Mouse (Mus musculus) gastrocnemius, postnatal 36 days (tissue): Measurements from ENCODE around the gene Kpna2. TPM values are rescaled to one million over a fixed set of nuclear protein-coding genes. Genes with fewer than 3 reads are reported as not detected.

Experiments used
- DNase-seq, 2 experiments: peaks; one replicate each; pipeline ENCODE4 v3.0.0; 2022
- intact Hi-C: fragments of 180-260 bp; cut with DNase I; formaldehyde crosslinking; loops from one replicate; pipeline ENCODE4 v1.15.1; 2025
- long read RNA-seq, 2 experiments: library from polyadenylated mRNA; stranded (forward); transcript quantifications; one replicate each; pipeline ENCODE4 v2.0.0; 2021
- total RNA-seq, 2 experiments: library from RNA; stranded (reverse); gene quantifications; 2 replicates each; pipeline ENCODE4 v1.2.3; 2021

Kpna2 gene
- 10 to 100 TPM; 14.4 to 16.7 TPM for total RNA-seq
- long read RNA-seq, experiment 1, transcript Kpna2-201 (11 exons, 2,054 nt) = major isoform, 7 of 9 reads
- long read RNA-seq, experiment 1, partial matches to known transcripts = 2 of 9 reads
- long read RNA-seq, experiment 1, other reads (novel, unspliced or antisense) = 0 of 9 reads
- long read RNA-seq, experiment 2, transcript Kpna2-201 (11 exons, 2,054 nt) = major isoform, 16 of 18 reads
- long read RNA-seq, experiment 2, partial matches to known transcripts = 1 of 18 reads
- long read RNA-seq, experiment 2, other reads (novel, unspliced or antisense) = 1 of 18 reads

DNA sequence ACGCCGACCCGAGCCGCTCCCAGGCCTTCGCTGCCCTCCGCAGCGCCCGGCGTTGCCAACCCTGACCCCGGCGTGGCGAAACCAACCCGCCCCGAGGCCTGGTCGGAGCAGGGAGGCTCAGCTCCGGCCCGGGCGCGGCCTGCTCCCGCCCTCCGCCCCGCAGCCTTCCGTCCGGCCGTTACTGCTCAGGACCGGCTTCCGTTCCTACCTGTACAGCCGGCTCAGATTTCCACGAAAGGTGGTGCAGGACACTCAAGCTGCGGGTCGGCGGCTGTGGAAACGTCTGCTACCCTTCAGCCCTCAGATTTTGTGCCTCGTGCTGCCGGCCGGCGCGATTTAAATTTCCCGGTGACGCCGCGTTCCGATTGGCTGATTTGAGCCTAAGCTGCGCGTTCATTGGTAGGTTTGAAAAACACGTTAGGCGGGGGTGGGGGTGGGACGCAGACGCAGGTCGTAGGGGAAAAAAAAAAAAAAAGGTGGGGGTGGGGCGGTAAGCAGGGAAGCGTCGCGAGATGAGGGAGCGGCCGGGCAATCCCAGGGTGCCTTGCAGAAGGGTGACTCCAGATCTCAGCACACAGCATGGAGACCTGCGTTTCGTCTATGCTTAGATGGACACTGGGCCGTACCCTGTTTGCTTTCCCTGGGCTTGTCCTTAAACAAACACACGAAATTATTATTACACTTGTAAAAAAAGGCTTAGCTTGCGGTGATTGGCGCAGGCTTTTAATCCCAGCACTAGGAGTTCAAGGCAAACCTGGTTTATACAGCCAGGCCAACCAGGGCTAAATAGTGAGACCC, at the start of gene Kpna2:
TSS of gene Kpna2 (minus strand) at position 391 of the 798 bp plus-strand sequence.
- intact Hi-C loops = no loop called here

DNA sequence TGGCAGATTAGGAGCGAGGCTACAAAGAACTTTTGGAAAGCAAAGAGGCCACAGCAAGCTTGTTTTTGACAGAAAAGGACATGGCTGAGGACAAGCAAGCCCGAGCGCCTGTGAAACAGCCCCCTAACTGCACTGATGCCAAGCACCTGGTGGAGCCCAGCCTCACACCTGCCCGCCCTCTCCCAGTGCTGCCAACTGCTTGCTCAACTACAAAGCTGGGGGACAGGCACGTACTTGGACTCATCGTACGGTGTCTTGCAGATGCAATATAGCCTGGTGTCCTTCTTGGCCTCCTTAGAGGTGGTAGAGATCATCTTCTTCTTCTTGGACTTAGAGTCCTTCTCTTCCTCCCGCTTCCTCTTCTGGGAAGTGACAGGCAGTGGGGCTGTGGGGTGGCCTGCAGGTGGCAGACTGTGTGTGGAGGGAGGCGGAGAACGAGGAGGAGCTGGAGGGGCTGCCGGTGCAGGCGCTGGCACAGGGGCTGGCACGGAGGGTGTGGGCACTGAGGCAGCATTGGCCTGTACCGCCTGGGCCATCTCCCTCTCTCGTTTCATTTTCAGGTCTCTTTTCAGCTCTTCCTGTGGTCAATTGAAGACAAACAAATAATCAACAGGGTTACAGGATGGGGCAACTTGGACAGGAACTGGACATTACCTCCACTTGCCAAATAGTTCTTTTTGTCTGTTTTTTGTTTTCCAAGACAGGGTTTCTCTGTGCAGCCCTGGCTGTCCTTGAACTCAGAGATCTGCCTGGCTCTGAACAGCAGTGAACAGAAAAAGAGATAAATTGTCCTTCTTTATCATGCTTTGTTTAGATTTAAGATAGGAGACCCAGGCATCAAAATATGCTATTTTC, 47.7 kb upstream of the Kpna2 start:
- no peak for DNase-seq
- intact Hi-C loops = no loop called here

More for the DNA sequence above, at the start of gene Kpna2:
- peak; percentile 85 for DNase-seq

DNA sequence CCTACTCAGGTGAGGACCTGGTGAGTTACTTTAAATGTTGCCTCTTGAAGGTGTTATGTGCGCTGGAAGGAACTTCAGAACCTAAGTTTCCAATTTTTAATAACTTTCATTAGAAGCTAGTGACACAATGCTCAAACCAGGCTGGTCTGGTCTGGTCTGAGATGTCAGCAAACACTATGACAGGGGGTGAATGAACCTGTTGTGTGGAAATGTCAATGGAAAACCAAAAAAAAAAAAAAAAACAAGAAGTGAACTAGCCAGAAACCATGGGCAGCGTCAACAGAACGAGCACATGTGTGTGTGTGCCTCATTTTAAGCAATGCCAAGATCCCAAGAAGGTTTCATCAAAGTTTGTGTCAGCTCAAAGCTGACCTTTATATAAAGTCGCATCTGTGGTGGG, 46.2 kb upstream of the Kpna2 start:
- intact Hi-C loops = no loop called here
- no peak for DNase-seq

DNA sequence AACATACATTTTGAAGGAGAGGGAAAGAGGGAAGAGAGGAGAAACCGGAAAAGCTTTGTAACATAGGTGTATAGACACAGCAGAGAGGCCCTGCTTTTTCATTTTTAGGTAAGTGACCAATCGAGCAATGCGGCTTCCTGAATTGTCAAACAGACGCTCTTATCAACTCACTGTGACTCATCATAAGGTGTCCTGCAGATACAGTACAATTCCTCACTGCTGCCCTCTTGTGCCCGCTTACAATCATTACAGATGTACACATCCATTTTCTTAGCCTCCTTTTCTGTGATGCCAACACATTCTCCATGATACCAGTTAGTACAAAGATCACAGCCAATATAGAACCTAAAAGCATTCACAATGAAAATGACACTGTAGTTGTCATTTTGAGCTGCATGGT, 45.0 kb upstream of the Kpna2 start:
- intact Hi-C loops = no loop called here
- peak in 1 of 2 experiments; percentile 48 for DNase-seq

DNA sequence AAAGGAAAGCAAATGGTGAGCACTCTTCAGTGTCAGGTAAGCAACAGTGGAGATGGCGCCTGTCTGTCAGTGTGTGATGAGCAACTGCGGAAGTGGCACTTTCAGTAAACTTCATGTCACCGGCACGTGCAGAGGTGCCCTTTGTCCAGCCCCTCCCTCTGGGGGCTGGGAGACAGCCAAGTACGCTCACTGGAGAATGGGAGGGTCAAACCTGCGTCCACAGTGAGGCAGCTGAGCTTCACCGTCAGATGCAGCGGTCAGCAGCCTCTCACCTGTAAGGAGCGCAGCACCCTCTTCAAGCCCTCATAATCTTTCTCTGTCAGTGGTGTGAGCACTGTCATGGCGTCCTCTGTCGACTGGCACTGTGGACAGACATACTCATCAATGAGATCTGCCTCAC, 44.0 kb upstream of the Kpna2 start:
- intact Hi-C loops = no loop called here
- no peak for DNase-seq

DNA sequence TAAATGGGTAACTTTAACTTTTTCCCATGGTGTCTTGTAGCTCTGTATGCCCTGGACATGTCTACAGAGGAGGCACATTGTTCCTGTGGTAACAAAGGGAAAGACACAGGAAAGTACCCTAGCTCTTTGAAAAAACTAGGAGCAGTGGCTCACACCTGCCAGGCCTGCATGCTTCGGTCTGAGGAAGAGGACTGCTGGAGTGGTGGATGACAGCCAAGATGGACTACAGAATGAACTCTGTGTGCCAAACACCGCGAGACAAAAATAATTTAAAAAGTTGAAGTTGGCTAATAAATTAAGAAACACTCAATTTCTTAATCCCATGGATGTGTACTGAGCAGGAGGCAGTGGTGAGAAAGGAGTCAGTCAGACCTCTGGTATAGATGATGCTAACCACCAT, 42.1 kb upstream of the Kpna2 start:
- DNase-seq = no peak
- intact Hi-C loops = no loop called here

DNA sequence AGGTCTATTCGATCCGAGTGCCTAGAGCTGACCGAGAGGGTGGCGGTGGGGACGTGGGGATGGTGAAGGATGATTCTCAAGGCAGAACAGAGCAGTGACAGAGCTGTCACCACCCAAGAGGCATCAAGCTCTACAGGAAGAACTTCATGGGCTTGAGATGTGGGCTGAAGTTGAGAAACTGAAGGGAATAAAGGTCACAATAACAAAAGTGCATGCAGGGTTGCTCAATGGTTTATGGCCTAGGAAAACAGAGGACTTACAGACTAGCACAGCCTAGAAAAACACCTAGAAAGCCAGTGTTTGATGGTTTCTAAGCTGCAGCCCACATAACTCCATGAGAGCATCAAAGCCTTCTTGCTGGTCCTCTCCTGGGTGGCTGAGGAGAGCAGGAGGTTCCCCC, 40.1 kb upstream of the Kpna2 start:
- DNase-seq = no peak
- intact Hi-C loops = no loop called here

DNA sequence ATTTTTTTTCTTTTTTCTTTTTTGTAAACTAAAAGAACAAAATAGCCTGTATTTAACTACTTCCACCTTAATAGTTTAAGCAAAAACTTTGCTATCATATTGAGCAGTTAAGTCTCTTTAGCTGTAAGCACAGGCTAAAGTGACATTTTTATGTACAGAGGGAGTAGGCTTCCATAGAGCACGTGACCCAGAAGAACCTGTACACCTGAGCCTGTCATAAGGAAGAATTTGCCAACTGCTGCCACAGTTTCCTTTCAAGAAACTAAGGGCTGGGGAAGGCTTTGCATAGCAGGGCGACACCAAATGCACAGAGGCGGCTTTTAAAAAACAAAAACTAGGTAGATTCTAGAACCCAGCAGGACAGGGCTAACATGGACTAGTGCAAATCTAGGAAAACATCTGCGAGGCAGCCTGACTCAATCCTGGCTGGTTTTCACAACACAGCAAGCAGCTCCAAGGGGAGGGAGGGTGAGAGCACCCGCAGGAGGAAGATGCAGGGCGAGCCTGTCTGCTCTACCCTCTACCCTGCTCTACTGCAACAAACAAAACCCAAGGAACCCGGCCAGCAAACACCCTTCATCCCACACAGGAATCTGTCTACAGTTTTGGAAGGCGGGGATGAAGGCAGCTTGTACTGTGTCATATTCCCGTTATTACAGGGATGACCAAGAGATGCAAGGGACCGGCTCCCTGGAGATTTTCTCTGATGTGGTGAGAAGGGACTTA, 34.9 kb upstream of the Kpna2 start:
- no peak for DNase-seq
- intact Hi-C loops = no loop called here

DNA sequence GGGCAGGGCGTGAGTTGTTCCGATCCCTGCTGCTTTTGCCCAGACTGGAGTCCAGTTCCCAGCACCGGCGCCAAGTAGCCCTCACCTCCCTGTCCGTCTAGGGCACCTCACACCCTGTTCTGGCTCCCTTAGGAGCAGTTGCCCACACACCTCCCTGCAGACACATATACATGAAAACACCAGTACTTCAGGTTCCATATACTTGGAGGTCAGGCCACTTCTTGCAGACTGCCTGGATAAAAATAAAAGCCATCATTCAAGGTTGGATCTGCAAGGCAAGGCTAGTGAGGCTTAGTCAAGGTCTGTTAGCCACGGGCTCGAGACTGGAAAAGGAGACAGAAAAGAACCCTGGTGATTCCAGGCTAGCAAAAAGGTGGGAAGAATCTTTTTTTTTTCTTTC, 32.3 kb upstream of the Kpna2 start:
- intact Hi-C loops = no loop called here
- no peak for DNase-seq

DNA sequence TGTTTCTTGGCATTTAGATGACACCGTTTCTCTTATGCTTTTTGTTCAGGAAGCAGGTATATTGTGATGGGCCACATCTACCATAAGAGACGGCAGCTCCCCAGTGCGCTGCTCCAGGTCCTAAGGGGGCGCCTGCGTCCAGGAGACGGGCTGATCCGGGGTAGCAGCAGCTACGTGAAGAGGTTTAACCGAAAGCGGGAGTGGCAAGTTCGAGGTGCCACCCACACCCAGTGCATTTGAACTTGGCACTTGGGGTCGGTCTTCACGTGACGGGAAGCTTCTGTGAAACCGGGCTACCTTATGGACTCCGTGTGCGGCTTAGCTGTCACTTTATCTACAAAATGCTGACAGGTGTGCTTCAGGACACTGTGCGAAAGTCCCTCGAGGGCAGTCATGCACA, 30.2 kb upstream of the Kpna2 start:
- intact Hi-C loops = no loop called here
- no peak for DNase-seq

DNA sequence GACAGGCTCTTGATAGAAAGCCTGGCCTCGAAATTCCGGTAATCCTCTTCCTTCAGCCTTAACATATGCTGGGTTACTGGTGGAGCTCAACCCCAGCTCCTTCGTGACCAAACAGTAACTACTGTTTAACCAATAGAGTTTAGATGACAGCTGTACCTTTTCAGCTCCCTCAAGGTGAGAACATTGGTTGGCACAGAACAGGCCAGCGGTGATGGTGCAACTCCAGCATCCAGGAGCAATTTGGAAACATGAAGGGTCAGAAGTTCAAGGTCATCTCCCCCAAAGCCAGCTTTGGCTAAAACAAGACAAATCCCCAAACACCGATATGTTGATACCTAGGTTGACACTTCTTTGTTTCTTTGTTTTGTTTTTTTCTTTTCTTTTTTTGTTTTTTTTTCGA, 29.4 kb upstream of the Kpna2 start:
- intact Hi-C loops = no loop called here
- no peak for DNase-seq

DNA sequence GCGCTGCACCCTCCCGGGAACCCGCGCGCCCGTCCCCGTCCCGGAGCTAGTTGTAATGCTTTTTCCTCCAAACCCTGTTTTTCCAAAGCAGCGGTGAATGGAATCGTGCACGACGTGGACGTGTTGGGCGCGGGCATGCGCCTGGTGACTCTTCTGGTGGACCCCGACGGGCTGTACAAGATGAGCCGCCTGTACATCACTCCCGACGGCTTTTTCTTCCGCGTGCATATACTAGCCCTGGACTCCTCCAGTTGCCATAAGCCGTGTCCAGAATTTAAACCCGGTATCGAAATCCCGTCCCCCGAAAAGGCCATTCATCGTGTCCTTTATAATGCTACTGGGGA, 28.9 kb upstream of the Kpna2 start:
- no peak for DNase-seq
- intact Hi-C loops = no loop called here

DNA sequence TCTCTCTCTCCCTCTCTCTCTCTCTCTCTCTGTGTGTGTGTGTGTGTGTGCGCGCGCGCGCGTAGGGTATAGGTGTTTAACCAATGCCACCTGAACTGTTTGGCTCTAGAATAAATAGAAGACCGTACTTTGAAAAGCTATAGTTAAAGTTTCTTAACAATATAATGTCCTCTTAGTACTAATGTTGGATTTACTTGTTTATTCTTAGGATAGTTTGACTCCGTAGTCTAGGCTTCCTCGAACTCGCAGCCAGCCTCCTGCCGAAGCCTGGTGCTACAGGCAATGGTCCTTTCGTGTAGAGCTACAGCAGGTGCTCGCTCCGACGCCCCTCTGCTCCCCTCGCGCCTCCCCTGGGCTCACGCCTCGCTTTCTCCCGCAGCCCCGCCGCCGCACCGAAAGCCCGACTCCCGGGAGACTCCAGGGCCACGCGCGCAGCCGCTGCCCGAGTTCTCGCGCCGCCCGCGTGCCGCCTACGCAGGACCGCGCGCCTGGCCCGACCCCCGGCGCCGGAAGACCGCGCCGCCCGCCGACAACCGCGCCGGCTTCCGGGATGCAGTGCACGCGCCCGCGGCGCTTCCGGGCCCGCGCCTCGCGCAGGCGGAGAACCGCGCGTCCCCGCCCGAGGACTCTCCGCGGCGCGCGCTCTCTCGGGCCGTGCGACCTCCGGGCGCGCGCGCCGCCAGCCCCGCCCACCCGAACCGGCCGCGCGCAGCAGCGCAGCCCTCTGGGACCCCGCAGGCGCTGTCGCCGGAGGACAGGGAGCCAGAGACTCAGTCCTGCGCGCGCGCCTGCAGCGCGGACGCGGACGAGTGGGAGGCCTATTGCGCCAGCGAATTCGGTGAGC, 28.3 kb upstream of the Kpna2 start:
- peak; percentile 78 to 80 for DNase-seq
- intact Hi-C loops = no loop called here

DNA sequence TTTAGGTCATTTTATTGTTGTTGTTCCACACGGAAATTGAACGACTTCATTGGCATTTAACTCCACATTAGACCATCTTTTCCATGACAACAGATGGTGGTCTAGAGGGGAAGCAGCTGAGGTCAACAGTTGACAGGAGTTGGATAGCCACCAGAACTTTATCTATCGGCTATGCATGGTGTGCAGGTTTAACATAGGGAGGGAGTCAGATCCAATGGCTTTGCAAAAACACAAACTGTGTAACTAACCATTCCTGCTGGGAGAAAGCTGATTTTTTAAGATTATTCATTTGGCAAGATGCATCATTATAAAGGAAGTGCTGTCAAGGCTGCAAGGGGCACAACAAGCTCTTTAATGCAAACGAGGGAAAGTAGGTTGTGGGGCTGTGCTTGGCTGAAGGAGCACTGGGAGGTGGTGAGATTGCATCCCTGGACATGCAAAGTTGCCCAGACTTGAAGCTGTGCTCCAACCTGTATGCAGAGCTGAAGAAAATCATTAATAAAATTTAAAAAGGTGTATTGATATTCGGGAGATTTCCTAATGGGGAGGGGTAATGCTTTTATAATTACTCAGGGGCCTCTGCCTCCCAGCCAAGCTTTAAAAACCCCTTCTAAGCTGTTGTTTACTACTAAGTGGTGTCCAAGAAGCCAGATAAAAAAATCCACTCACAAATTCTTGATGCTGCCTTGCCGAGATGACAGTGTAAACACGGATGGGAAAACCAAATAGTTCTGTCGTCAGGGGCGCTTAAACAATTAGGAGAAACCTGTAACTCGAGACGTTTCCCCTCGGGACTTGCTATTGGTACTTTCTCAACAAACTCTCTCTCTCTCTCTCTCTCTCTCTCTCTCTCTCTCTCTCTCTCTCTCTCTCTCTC, 27.5 kb upstream of the Kpna2 start:
- intact Hi-C loops = no loop called here
- DNase-seq = no peak

DNA sequence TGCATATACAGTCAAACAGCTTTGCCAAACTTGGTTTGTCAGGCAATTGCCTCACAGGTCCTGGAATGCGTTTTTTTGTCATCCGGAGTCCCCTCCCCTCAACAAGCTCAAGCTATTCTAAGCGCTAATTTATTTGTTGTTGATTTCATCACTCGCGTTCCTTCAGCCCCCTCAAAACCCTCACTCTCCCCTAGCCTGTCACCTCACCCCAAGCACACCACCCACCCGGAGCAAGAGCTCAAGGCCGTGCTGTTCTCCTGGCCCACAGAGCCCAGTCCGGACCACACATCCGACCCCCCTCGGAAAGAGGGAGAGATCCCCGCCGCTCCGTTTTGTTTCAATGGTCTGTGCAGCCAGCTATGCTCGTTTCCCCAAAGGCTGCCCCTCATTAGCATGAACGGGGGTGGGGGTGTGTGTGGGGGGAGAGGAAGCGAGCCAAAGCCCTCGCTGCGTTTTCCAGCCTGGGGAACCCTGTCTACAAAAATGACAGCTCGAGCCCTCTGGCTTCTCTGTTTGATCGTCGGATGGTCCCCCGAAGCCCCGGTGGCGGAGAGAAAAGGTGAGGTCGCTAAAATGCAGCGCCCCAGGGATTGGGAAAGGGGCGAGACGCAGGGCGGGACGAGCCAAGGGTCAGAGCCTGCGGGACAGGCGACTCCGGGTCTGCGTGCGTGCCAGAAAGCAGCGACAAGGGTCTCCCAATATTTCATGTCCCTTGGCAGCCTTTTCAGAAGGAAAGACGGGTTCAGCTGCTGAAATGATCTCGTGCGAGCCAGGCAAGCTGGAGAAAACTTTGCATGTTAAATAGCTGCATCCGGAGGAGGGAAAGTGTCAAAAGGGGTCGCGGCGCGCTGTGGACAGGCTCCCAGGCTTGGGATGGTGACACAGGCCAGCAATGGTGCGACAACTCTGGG, 26.3 kb upstream of the Kpna2 start, which contains the start of gene 1810010H24Rik:
TSS of gene 1810010H24Rik (plus strand) at position 271 of the 911 bp plus-strand sequence.
- intact Hi-C loops = no loop called here
- peak in 1 of 2 experiments; percentile 37 for DNase-seq

DNA sequence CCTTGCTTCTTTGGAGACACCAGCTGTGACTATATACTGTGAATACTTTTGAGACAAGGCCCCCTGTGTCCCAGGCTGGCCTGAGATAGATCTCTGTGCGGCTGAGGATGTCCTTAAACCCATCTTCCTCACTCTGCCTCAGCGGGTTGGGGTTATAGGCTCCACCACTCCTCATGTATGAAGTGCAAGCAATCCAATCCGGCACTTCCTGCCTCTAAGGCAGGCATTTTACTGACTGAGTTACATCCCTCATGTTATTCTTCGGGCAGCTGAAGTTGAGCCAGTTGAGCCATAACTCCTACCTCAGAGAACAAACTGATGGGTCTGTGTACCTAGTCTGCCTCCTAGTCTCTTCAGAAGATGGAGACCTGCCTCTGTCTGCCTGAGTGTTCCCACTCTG, 25.1 kb upstream of the Kpna2 start:
- no peak for DNase-seq
- intact Hi-C loops = no loop called here

DNA sequence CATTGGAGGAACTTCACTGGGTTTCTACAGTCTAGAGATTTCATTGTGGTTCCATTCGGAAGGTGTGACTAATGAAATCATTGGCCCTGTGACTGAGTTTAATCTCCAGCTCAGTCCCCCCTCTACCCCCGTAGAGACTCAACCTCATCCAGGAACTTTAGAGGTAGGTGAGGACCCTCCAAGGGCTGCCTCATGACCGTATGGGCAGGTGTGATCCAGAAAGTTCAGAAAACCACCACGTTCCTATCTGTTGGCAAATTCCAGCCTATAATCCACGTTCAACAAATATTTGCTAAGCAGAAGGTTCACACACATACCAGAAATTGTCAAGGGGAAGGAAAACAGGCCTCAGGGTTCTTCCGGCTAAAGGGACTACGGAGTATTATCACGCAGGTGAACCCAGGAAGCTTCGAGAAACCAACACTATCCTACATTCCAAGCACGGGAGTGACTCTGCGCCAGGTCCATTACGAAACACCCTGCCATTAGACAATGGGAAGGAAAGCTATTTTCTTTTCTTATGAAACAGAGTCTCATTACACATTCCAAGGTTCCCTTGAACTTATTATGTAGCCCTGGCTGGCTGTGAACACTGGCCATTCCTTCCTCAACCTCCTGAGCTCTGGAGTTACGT, 22.8 kb upstream of the Kpna2 start:
- no peak for DNase-seq
- intact Hi-C loops = no loop called here
